Mouse (Mus musculus) embryo, embryonic 11.5 days (tissue): ENCODE measurements around the gene Snd1.

Source experiments
- DNase-seq: peaks from one replicate; pipeline ENCODE4 v3.0.0-alpha.2; 2012; ENCODE audit warnings: low read depth, low spot score

The Snd1 gene

DNA sequence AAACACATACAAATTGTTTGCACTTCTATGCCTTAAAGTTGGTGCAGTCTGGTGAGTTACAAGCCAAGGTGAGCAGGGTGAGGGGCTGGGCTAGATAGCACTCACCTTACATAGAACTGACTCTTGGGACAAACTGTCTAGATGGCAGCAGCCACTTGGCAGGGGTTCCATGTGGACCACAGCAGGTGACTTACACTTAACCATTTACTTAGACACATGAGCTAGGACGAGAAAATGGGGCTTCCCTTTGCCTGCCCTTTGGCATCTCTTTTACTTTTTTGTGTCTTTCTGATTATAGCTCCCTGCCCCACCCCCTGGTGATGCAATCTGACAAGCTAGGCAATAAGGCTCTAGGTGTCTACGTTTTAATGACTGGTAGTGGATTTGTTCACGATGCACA is 274.3 kb downstream of the Snd1 start:
- DNase-seq: no peak

GRCm38 (mm10) chr6:28751186-28751585 is 276.2 kb downstream of the Snd1 start:
- DNase-seq: no peak

GRCm38 (mm10) chr6:28753217-28753616 is 278.3 kb downstream of the Snd1 start:
- no peak for DNase-seq

DNA sequence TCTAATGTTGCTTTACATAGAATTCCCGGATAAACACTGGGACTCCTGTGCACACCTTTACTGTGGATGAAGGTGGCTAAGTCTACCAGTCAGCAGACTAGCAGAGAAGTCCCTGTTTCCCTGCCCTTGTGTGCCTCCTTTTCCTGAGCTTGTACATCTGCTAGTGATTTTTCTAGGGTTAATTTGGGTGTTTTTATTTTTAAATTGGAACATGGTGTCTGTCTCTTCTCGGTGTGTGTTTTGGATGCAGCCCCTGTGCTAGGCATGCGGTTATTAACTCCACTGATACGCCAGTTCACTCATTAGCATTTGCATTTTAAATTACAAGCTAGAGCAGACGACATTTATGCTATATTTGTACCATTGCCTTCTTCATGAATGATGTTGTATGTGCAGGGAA is 278.7 kb downstream of the Snd1 start:
- DNase-seq: no peak

- no peak for DNase-seq
These were observed 279.4 kb downstream of the Snd1 start for GRCm38 (mm10) chr6:28754127-28754898.

DNA sequence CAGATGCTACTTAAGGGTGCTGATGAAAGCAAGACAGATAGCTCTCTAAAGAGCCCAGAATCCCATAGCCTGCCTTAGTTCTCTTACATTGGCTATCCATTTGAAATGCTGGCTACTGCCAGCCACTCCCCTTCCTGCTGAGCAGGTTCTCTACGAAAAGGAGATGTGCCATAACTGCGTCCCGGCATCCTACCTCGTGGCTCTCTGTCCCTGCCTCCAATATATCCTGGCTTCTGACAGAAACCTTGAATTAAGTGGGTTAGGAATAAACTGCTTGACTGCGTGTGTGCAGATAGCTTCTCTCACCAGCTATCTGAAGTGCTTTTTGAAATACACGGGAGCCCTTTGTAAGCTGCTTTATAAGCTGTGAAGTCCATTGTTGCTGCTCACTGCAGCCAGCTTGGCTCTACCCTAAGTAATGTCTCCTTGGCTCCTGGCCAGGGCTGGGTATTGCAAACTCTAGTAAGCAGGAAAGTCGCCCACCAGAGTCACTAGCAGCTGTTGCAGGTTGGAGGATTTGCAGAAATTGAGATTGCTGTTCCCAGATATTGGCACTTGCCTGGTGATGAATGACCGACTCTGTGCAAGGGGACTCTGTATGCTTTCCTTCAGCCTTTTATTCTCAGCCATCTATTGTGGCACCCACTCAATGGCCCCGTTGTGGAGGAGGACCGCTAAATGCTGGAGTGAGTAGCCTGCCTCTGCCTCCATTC is 281.5 kb downstream of the Snd1 start:
- DNase-seq: no peak

- no peak for DNase-seq
These were observed 283.4 kb downstream of the Snd1 start for GRCm38 (mm10) chr6:28758293-28758692.

DNA sequence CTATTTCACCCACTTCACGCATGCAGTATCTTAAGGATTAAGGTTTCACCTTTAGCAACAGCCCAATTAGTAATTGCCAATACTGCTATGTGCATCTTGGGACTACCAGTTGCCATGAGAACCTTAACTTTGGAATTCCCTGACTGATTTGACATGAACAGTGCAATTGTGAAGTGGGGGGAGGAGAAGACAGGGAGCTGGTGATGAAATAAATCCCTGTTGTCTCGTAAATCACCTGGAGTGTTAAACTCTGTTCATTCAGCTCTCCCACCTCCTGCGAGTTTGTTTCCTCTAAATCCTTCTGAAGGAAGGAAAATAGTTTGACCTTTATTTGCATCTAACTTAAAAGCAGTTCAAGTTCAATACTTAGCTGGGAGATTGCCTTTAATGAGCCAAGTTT is 286.8 kb downstream of the Snd1 start:
- peak; percentile 46 for DNase-seq

DNA sequence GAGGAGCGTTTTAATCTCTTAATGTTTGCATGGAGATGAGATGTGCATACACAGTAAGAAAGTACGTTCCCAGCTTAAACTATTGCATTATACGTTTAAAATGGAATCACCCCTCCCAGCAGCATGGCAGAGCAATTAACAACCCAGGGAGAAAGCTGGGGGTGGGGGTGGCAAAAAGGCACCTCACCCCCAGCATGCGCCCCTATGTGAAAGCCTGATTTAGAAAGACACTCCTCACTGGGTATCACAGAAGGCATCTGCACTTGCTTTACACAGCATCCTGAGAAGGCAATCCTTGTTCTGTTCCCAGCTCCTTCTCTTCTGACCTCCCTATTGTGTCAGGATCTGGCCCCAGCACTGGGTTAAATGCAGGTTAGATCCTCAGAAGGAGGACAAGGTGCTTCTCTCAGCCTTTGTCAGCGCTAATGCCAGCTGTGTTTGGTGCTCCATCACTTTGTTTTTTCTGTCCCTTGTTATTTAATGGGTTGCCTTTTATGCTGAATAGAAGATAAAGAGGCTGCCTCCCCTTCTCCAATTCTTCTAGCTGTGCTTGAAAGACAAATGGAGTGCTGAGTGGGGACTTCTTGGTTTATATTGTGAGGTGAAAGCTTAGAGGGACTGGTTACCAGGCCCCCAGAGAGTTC is 287.3 kb downstream of the Snd1 start:
- DNase-seq: no peak

GRCm38 (mm10) chr6:28766622-28767021 is 291.7 kb downstream of the Snd1 start:
- no peak for DNase-seq

- DNase-seq: no peak
These were observed 293.0 kb downstream of the Snd1 start for GRCm38 (mm10) chr6:28767891-28768481.

GRCm38 (mm10) chr6:28771331-28771730 is 296.4 kb downstream of the Snd1 start:
- no peak for DNase-seq

DNA sequence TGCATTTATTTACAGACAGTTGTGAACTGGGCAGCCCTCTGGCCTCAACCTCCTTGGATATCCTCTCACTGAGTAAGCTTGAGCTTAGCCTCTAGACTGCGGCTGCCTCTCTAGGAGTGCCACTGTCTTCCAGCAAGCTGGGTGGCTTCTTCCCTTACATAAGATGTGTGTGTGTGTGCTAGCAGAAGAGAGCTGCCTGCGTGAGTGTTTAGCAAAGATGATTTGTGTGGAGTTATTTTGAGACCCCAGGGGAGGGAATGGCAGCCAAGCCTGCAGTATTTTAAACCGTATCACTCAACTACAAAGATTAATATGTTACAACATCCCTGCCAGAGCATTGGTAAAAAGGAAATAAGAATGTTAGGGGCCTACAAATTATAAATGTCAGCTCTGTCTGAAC is 306.8 kb downstream of the Snd1 start:
- no peak for DNase-seq

DNA sequence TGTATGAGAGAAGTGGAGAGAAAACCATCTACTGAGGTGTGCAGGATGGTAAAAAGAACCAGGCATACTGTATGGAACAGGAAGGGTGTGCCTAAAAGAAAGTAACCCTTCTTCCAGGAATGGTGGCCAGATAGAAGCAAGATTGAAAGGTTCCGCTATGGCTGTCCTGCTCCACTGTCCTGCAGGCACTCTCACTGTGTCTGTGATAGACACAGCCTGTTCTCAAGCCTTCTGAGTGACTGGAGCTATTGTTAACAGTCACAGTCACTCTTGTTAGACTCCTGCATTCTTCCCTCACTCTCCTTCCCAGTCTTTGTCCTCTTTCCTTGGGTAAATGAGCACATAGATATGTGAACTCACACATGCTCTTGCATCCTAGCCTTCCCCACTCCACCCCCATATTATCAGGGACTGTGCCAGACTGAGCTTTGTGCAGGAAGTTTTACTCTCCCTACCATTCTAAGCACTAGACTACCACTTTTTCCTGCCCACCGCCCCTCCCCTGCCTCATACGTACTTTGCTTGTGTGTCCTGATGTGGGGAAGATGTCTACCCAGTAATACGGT is 308.2 kb downstream of the Snd1 start:
- no peak for DNase-seq

GRCm38 (mm10) chr6:28783953-28784352 is 309.0 kb downstream of the Snd1 start:
- no peak for DNase-seq

GRCm38 (mm10) chr6:28785770-28786169 is 310.8 kb downstream of the Snd1 start:
- no peak for DNase-seq

DNA sequence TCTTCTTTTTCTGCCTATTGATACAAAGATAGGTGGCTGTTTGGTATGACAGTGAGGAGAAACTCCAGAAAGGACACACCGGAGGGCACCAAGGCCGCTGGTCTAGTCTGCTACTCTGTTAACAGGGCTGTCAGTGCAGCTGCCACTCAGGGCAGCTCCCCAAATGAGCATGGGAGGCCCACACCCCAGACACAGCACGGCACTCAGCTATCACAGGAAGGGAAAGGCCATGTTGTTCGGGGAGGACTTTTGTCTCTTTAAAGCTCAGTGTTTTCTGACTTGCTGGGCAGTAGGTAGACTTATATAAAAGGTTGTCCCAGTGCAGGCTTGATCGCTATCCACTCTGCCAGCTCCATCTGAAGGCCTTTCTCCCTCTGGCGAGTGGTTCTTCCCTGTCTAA is 312.2 kb downstream of the Snd1 start:
- DNase-seq: no peak

DNA sequence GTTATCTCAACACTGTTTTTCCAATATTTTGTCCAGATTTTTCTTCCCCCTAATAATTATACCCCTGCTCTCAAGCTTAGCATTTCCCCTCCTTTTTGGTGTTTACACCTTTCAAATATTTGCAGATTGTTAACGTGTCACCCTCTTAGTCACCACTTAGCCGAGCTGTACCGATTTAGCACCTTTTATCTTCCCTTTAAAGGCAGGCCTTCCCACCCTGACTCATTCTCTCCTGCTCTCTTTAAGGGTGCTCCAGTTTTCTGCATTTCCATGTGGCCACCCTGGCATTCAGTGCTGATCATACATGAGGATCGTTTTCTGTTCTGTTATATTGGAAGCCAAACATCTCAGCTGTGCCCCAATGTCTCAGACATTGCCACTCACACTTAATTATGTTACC is 314.7 kb downstream of the Snd1 start:
- no peak for DNase-seq

GRCm38 (mm10) chr6:28791183-28791582 is 316.2 kb downstream of the Snd1 start:
- no peak for DNase-seq

DNA sequence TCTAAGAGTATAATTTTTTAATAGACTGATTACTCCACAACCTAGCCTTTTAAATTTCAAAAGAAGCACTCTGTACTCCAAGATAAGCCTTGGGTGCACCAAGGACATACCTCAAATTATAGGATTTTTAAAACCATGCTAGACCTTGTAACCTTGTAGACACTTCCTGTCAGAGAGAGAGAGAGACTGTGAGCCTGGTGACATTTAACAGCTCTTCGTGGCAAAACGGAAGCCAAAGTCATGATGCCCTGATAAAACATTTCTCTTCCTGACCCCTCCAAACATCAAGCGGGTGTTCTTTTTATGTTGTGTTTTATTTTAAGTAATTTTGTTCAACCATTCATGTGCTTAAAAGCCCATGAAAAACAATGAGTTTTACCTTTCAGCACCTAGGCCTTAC is 316.9 kb downstream of the Snd1 start:
- DNase-seq: no peak

DNA sequence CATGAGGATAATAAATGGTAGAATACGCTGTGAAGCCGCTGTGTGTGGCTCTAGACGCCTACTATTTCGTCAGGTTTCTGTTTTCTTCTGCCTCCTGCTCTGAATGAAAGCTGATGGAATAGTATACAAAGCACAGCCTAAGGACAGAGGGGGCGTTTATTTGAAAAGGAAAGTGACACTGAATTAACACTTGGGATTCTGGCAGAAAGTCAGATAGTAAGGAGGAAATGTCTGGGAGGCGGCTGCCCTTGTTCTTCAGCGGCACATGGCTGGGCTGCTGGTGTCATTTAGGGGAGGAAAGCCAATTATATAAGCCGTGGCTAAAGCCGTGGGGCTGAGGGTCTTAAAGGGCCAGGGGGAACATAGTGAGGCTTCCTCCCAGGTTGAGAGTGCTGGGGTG is 320.4 kb downstream of the Snd1 start:
- no peak for DNase-seq
